Mouse (Mus musculus) hindbrain, embryonic 13.5 days (tissue): Measurements from ENCODE around the gene Bms1. TPM values are rescaled to one million over a fixed set of nuclear protein-coding genes. Genes with fewer than 3 reads are reported as not detected.

Experiments
- ATAC-seq: fragments of 200-750 bp; cut with Nextera tagmentation; 2 replicates; pipeline ENCODE4 v1.8.0; 2017; ENCODE audit warnings: moderate TSS enrichment; ENCODE audit not compliant: low FRiP score
- H3K27ac ChIP-seq: fragments of 300-500 bp; sonication (generic); 2 replicates; pipeline ENCODE4 v1.5.1; 2015; ENCODE audit warnings: inconsistent platforms, mild to moderate bottlenecking, moderate library complexity
- H3K27me3 ChIP-seq: fragments of 300-500 bp; sonication (generic); 2 replicates; pipeline ENCODE4 v1.6.1; 2015; ENCODE audit warnings: mild to moderate bottlenecking, inconsistent platforms
- H3K36me3 ChIP-seq: fragments of 300-500 bp; sonication (generic); 2 replicates; pipeline ENCODE4 v1.6.1; 2015; ENCODE audit warnings: mild to moderate bottlenecking, inconsistent platforms
- H3K4me1 ChIP-seq: fragments of 300-500 bp; sonication (generic); replicated peaks from 2 replicates; pipeline ENCODE4 v1.6.1; 2015; ENCODE audit warnings: inconsistent platforms
- H3K4me2 ChIP-seq: fragments of 300-500 bp; sonication (generic); 2 replicates; pipeline ENCODE4 v1.6.1; 2015; ENCODE audit warnings: inconsistent platforms, mild to moderate bottlenecking, moderate library complexity
- H3K4me3 ChIP-seq: fragments of 300-500 bp; sonication (generic); 2 replicates; pipeline ENCODE4 v1.5.1; 2015; ENCODE audit warnings: mild to moderate bottlenecking, inconsistent platforms
- H3K9ac ChIP-seq: fragments of 300-500 bp; sonication (generic); 2 replicates; pipeline ENCODE4 v1.6.1; 2015; ENCODE audit warnings: mild to moderate bottlenecking, inconsistent platforms
- H3K9me3 ChIP-seq: fragments of 300-500 bp; sonication (generic); 2 replicates; pipeline ENCODE4 v1.6.1; 2016; ENCODE audit warnings: inconsistent platforms
- WGBS: fragments of 180-500 bp; shearing (Covaris S2); methylation state at CpG from one replicate; pipeline ENCODE4 v1.1.7; 2015; 5-methylcytosine and 5-hydroxymethylcytosine counted together
- polyA plus RNA-seq: library from polyadenylated mRNA; unstranded; fragments of >200 nt; fragmentation: Nextera tagmentation; extraction: Ambion mirVana; gene quantifications from 2 replicates; pipeline ENCODE4 v1.2.1, GENCODE M21; 2015

Bms1 gene
- polyA plus RNA-seq, 1 experiment from 2014 or later: 24.9 TPM

GRCm38 (mm10) chr6:118381234-118381633, 38.0 kb downstream of the Bms1 start:
- ATAC-seq: no peak
- Histone ChIP-seq H3K4me2 (no peak overlapping the region), H3K36me3 (peaks cover 34% of the 10 kb centered on the region), H3K4me1 (peaks cover 12% of the 10 kb centered on the region), H3K9me3 (no peaks in the 10 kb centered on the region), H3K27me3 (0 out of 2 replicates have a peak, but pooled peaks cover 4% of the 10 kb centered on the region), H3K4me3 (no peak overlapping the region), H3K9ac (no peak overlapping the region), H3K27ac (no peak overlapping the region)
- WGBS: 87% methylated on average over 4 of the region's 4 CpGs

GRCm38 (mm10) chr6:118380630-118381029, 38.6 kb downstream of the Bms1 start:
- H3K4me3 ChIP-seq: no peak overlapping the region
- 0 out of 2 replicates have a peak, but pooled peaks cover 6% of the 10 kb centered on the region for H3K27me3 ChIP-seq
- H3K4me1 ChIP-seq: peaks cover 12% of the 10 kb centered on the region
- 70% methylated on average over 3 of the region's 3 CpGs for WGBS
- H3K9me3 ChIP-seq: no peaks in the 10 kb centered on the region
- peaks cover 34% of the 10 kb centered on the region for H3K36me3 ChIP-seq
- ATAC-seq: no peak
- no peak overlapping the region for H3K4me2 ChIP-seq
- H3K9ac ChIP-seq: 0 out of 2 replicates have a peak overlapping the region, but pooled peaks have one; percentile 11
- H3K27ac ChIP-seq: no peak overlapping the region

- peaks cover 12% of the 10 kb centered on the region for H3K4me1 ChIP-seq
- H3K27ac ChIP-seq: no peak overlapping the region
- peak; percentile 91 for ATAC-seq
- H3K36me3 ChIP-seq: peaks cover 28% of the 10 kb centered on the region
- H3K4me3 ChIP-seq: no peak overlapping the region
- H3K9ac ChIP-seq: peak overlapping the region; percentile 11; the same call in 1 of the 2 replicates
- WGBS: 35% methylated on average over 20 of the region's 20 CpGs
- H3K27me3 ChIP-seq: 0 out of 2 replicates have a peak, but pooled peaks cover 10% of the 10 kb centered on the region
- peak overlapping the region; percentile 37 for H3K4me2 ChIP-seq
- H3K9me3 ChIP-seq: no peaks in the 10 kb centered on the region
These were observed 39.7 kb downstream of the Bms1 start for GRCm38 (mm10) chr6:118379451-118380167.

- Histone ChIP-seq H3K27ac (no peak overlapping the region), H3K36me3 (peaks cover 9% of the 10 kb centered on the region), H3K4me3 (no peak overlapping the region), H3K27me3 (0 out of 2 replicates have a peak, but pooled peaks cover 13% of the 10 kb centered on the region), H3K9ac (no peak overlapping the region), H3K4me2 (no peak overlapping the region), H3K9me3 (no peaks in the 10 kb centered on the region), H3K4me1 (peaks cover 12% of the 10 kb centered on the region)
- ATAC-seq: no peak
- WGBS: 65% methylated on average over 8 of the region's 10 CpGs
These were observed 41.7 kb downstream of the Bms1 start for GRCm38 (mm10) chr6:118377611-118378010.

- H3K9me3 ChIP-seq: no peaks in the 10 kb centered on the region
These were observed 43.3 kb downstream of the Bms1 start for GRCm38 (mm10) chr6:118376023-118376422.

GRCm38 (mm10) chr6:118375457-118375856, 43.8 kb downstream of the Bms1 start:
- no peak overlapping the region for H3K27ac ChIP-seq
- no peaks in the 10 kb centered on the region for H3K9me3 ChIP-seq
- WGBS: 70% methylated on average over 3 of the region's 3 CpGs
- ATAC-seq: no peak
- H3K4me3 ChIP-seq: no peak overlapping the region
- H3K27me3 ChIP-seq: 0 out of 2 replicates have a peak, but pooled peaks cover 13% of the 10 kb centered on the region
- H3K9ac ChIP-seq: no peak overlapping the region
- no peak overlapping the region for H3K4me2 ChIP-seq
- no peaks in the 10 kb centered on the region for H3K36me3 ChIP-seq
- H3K4me1 ChIP-seq: peaks cover 12% of the 10 kb centered on the region

More at GRCm38 (mm10) chr6:118376023-118376422, 43.3 kb downstream of the Bms1 start:
- Histone ChIP-seq H3K4me3 (no peak overlapping the region), H3K4me2 (no peak overlapping the region), H3K36me3 (no peaks in the 10 kb centered on the region), H3K4me1 (peaks cover 12% of the 10 kb centered on the region), H3K9ac (no peak overlapping the region; the same call in 1 of the 2 replicates), H3K27me3 (0 out of 2 replicates have a peak, but pooled peaks cover 13% of the 10 kb centered on the region), H3K27ac (no peak overlapping the region)
- 61% methylated on average over 10 of the region's 10 CpGs for WGBS
- ATAC-seq: no peak

- whole genome bisulfite sequencing: 82% methylated on average over 3 of the region's 3 CpGs
- H3K27ac ChIP-seq: no peak overlapping the region
- peaks cover 11% of the 10 kb centered on the region for H3K4me1 ChIP-seq
- no peaks in the 10 kb centered on the region for H3K9me3 ChIP-seq
- no peak overlapping the region for H3K4me2 ChIP-seq
- H3K9ac ChIP-seq: no peak overlapping the region
- ATAC-seq: no peak
- H3K27me3 ChIP-seq: 0 out of 2 replicates have a peak, but pooled peaks cover 13% of the 10 kb centered on the region
- no peaks in the 10 kb centered on the region for H3K36me3 ChIP-seq
- no peak overlapping the region for H3K4me3 ChIP-seq
These were observed 44.2 kb downstream of the Bms1 start for GRCm38 (mm10) chr6:118375026-118375425.

GRCm38 (mm10) chr6:118373294-118373693, 46.0 kb downstream of the Bms1 start:
- Histone ChIP-seq H3K9me3 (no peaks in the 10 kb centered on the region), H3K27ac (no peak overlapping the region), H3K27me3 (0 out of 2 replicates have a peak, but pooled peaks cover 13% of the 10 kb centered on the region), H3K9ac (no peak overlapping the region), H3K36me3 (no peaks in the 10 kb centered on the region), H3K4me1 (0 out of 2 replicates have a peak, but pooled peaks cover 3% of the 10 kb centered on the region), H3K4me2 (no peak overlapping the region), H3K4me3 (no peak overlapping the region)
- 41% methylated on average over 5 of the region's 5 CpGs for WGBS
- ATAC-seq: no peak

GRCm38 (mm10) chr6:118372794-118373193, 46.5 kb downstream of the Bms1 start:
- H3K9me3 ChIP-seq: no peaks in the 10 kb centered on the region
- ATAC-seq: no peak
- no peak overlapping the region for H3K4me2 ChIP-seq
- H3K36me3 ChIP-seq: no peaks in the 10 kb centered on the region
- no peak overlapping the region for H3K27ac ChIP-seq
- 0 out of 2 replicates have a peak, but pooled peaks cover 13% of the 10 kb centered on the region for H3K27me3 ChIP-seq
- H3K4me3 ChIP-seq: no peak overlapping the region
- H3K4me1 ChIP-seq: 0 out of 2 replicates have a peak, but pooled peaks cover 2% of the 10 kb centered on the region
- no peak overlapping the region for H3K9ac ChIP-seq
- WGBS: 71% methylated on average over 5 of the region's 5 CpGs

GRCm38 (mm10) chr6:118367502-118367901, 51.8 kb downstream of the Bms1 start:
- no peaks in the 10 kb centered on the region for H3K9me3 ChIP-seq
- H3K4me1 ChIP-seq: no peaks in the 10 kb centered on the region
- 82% methylated on average over 7 of the region's 7 CpGs for WGBS
- no peak overlapping the region for H3K9ac ChIP-seq
- no peak overlapping the region for H3K4me2 ChIP-seq
- no peak overlapping the region for H3K27ac ChIP-seq
- no peaks in the 10 kb centered on the region for H3K27me3 ChIP-seq
- H3K4me3 ChIP-seq: no peak overlapping the region
- no peaks in the 10 kb centered on the region for H3K36me3 ChIP-seq
- no peak for ATAC-seq

GRCm38 (mm10) chr6:118366196-118366595, 53.1 kb downstream of the Bms1 start:
- H3K9me3 ChIP-seq: peaks cover 7% of the 10 kb centered on the region
- H3K4me1 ChIP-seq: no peaks in the 10 kb centered on the region
- H3K9ac ChIP-seq: no peak overlapping the region
- H3K27ac ChIP-seq: no peak overlapping the region
- no peak overlapping the region for H3K4me2 ChIP-seq
- WGBS: 54% methylated on average over 3 of the region's 3 CpGs
- H3K27me3 ChIP-seq: no peaks in the 10 kb centered on the region
- ATAC-seq: no peak
- no peak overlapping the region for H3K4me3 ChIP-seq
- no peaks in the 10 kb centered on the region for H3K36me3 ChIP-seq

- H3K4me2 ChIP-seq: no peak overlapping the region
- no peak overlapping the region for H3K4me3 ChIP-seq
- H3K9me3 ChIP-seq: peaks cover 8% of the 10 kb centered on the region
- no peaks in the 10 kb centered on the region for H3K27me3 ChIP-seq
- no peaks in the 10 kb centered on the region for H3K4me1 ChIP-seq
- H3K9ac ChIP-seq: no peak overlapping the region
- no peak overlapping the region for H3K27ac ChIP-seq
- ATAC-seq: no peak
- no peaks in the 10 kb centered on the region for H3K36me3 ChIP-seq
These were observed 53.5 kb downstream of the Bms1 start for GRCm38 (mm10) chr6:118365781-118366180.

- H3K4me2 ChIP-seq: no peak overlapping the region
- no peak overlapping the region for H3K9ac ChIP-seq
- H3K4me1 ChIP-seq: peaks cover 3% of the 10 kb centered on the region; the same call in 1 of the 2 replicates
- H3K36me3 ChIP-seq: no peaks in the 10 kb centered on the region
- no peak for ATAC-seq
- no peak overlapping the region for H3K4me3 ChIP-seq
- no peaks in the 10 kb centered on the region for H3K27me3 ChIP-seq
- H3K9me3 ChIP-seq: no peaks in the 10 kb centered on the region
- no peak overlapping the region for H3K27ac ChIP-seq
- 85% methylated on average over 12 of the region's 12 CpGs for WGBS
These were observed 68.9 kb downstream of the Bms1 start for GRCm38 (mm10) chr6:118350342-118350741.
